ENCODE assay signal across 19 mouse cellular contexts in the genomic region with DNA sequence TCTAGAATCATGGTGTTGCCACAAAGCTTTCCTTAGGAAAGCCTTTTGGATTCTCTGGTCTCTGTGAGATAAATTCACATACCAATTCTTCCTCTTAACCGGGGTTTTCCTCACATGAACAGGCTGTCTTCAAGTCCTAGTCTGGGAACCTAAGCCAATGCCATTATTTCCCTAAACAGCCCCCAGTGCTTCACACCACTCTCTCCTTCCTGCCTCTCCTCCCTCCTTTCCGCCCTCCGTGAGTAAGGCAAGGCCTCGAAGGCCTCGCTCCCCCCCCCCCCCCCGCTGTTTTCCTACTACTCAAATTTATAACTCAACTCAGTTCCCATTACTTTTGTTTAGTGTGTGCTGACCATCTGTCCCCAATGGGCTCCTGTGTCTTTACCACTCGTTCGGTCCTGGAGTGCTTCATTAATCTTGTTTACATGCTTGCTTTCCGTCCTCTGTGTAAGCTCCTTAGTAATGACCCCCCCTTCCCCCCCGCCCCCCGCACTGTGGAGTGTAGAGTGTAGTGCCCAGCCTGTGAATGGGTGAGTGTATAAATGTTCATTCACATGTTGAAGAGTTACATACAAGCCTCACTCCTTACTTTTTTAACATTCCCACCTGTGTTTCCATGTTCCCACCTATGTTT.
DNase-seq lines count a peak whose midpoint lies in the region; ATAC-seq and TF ChIP-seq lines count a peak whose summit lies in the region.
"Had no signal": no experiment of that assay in that cellular context is flagged by ENCODE, and none has a peak within 500 bp of the region (broad histone marks: within the 10 kb centered on the region; RNA-seq: fewer than 3 reads in every experiment).

No protein-coding gene starts in this region.

- 42% methylated on average over 10 of the region's 11 CpGs for WGBS in hindbrain, embryonic 12.5 days
- WGBS in hindbrain, embryonic 10.5 days: 56% methylated on average over 10 of the region's 11 CpGs
- 50% methylated on average over 9 of the region's 11 CpGs for WGBS in midbrain, embryonic 14.5 days

- H3K9ac ChIP-seq in hindbrain, embryonic 12.5 days: no peak overlapping the region
- H3K9ac ChIP-seq in midbrain, embryonic 14.5 days (replicated peaks; ENCODE audit: low read length): no peak overlapping the region
- H3K9ac ChIP-seq: embryonic facial prominence, embryonic 13.5 days; heart, embryonic 12.5 days; limb, embryonic 13.5 days; liver, embryonic 15.5 days had no signal

- no peak overlapping the region for H3K4me2 ChIP-seq in hindbrain, embryonic 12.5 days (replicated peaks)
- no peak overlapping the region for H3K4me2 ChIP-seq in midbrain, embryonic 14.5 days (ENCODE audit: low read length)
- H3K4me2 ChIP-seq: embryonic facial prominence, embryonic 13.5 days; heart, embryonic 12.5 days; limb, embryonic 13.5 days; liver, embryonic 15.5 days had no signal

- H3K9me3 ChIP-seq in hindbrain, embryonic 12.5 days (replicated peaks): no peaks in the 10 kb centered on the region
- H3K9me3 ChIP-seq in hindbrain, embryonic 10.5 days: no peaks in the 10 kb centered on the region
- no peaks in the 10 kb centered on the region for H3K9me3 ChIP-seq in midbrain, embryonic 14.5 days (ENCODE audit: control insufficient read depth, low read length)
- H3K9me3 ChIP-seq: embryonic facial prominence, embryonic 13.5 days; heart, embryonic 12.5 days; limb, embryonic 13.5 days; liver, embryonic 15.5 days had no signal

- TF ChIP-seq CTCF in brain, embryonic 14.5 days (IDR thresholded peaks at IDR 0.05; ENCODE audit: borderline replicate concordance, extremely low read depth, insufficient read depth, insufficient read length): no peak

- H3K36me3 ChIP-seq in hindbrain, embryonic 12.5 days: no peaks in the 10 kb centered on the region
- H3K36me3 ChIP-seq in hindbrain, embryonic 10.5 days: no peaks in the 10 kb centered on the region
- H3K36me3 ChIP-seq in midbrain, embryonic 14.5 days (ENCODE audit: control insufficient read depth, insufficient read depth, low read length): no peaks in the 10 kb centered on the region
- H3K36me3 ChIP-seq: embryonic facial prominence, embryonic 13.5 days; heart, embryonic 12.5 days; limb, embryonic 13.5 days; liver, embryonic 15.5 days had no signal

- no peaks in the 10 kb centered on the region for H3K27me3 ChIP-seq in hindbrain, embryonic 12.5 days
- no peaks in the 10 kb centered on the region for H3K27me3 ChIP-seq in hindbrain, embryonic 10.5 days (ENCODE audit: insufficient read depth, poor library complexity, severe bottlenecking)
- no peaks in the 10 kb centered on the region for H3K27me3 ChIP-seq in midbrain, embryonic 14.5 days (ENCODE audit: control insufficient read depth, insufficient read depth, low read length)
- H3K27me3 ChIP-seq: embryonic facial prominence, embryonic 13.5 days; heart, embryonic 12.5 days; limb, embryonic 13.5 days; liver, embryonic 15.5 days had no signal

- H3K4me1 ChIP-seq in hindbrain, embryonic 12.5 days: peaks cover 10% of the 10 kb centered on the region; the same call in 1 of the 2 replicates
- peaks cover 13% of the 10 kb centered on the region for H3K4me1 ChIP-seq in hindbrain, embryonic 10.5 days (replicated peaks)
- peaks cover 22% of the 10 kb centered on the region for H3K4me1 ChIP-seq in midbrain, embryonic 14.5 days (ENCODE audit: control insufficient read depth, insufficient read depth, low read length)
- H3K4me1 ChIP-seq: embryonic facial prominence, embryonic 13.5 days; heart, embryonic 12.5 days; liver, embryonic 15.5 days had no signal

- peak; percentile 63 for ATAC-seq in hindbrain, embryonic 12.5 days (ENCODE audit: low FRiP score)
- ATAC-seq in midbrain, embryonic 14.5 days (ENCODE audit: low FRiP score, low TSS enrichment): peak; percentile 48; the same call in 1 of the 2 replicates

- no peak for DNase-seq in hindbrain, embryonic 10.5 days (ENCODE audit: low spot score)
- peak; percentile 53 for DNase-seq in brain, embryonic 14.5 days (ENCODE audit: low read depth)
- peak; percentile 18 for DNase-seq in forelimb bud, embryonic 11.5 days (ENCODE audit: low read depth, low spot score)
- DNase-seq in midbrain, embryonic 14.5 days: no peak
- DNase-seq in spleen, adult 12 weeks (ENCODE audit: low spot score): no peak
- DNase-seq in adrenal gland, postnatal 36 days: no peak
- no peak for DNase-seq in urinary bladder, postnatal 25 days (ENCODE audit: low spot score)
- DNase-seq: cerebellum, adult 18-20 months; gastrocnemius, postnatal 14 days; kidney, adult 8-10 months; lung, postnatal 4 days; thymus, adult 2 months had no signal

- TF ChIP-seq POLR2A in brain, embryonic 14.5 days (IDR thresholded peaks at IDR 0.05; ENCODE audit: borderline replicate concordance, extremely low read depth, insufficient read depth, insufficient read length, poor library complexity, severe bottlenecking): no peak

- H3K27ac ChIP-seq in hindbrain, embryonic 12.5 days: no peak overlapping the region
- H3K27ac ChIP-seq in hindbrain, embryonic 10.5 days: no peak overlapping the region
- no peak overlapping the region for H3K27ac ChIP-seq in midbrain, embryonic 14.5 days (replicated peaks; ENCODE audit: low read depth, low read length)
- H3K27ac ChIP-seq: embryonic facial prominence, embryonic 13.5 days; layer of hippocampus, adult 2 months; left cerebral cortex, adult 2 months; limb, embryonic 13.5 days; liver, embryonic 15.5 days had no signal

- no peak overlapping the region for H3K4me3 ChIP-seq in hindbrain, embryonic 12.5 days
- no peak overlapping the region for H3K4me3 ChIP-seq in hindbrain, embryonic 10.5 days
- no peak overlapping the region for H3K4me3 ChIP-seq in midbrain, embryonic 14.5 days (replicated peaks; ENCODE audit: low read depth, low read length)
- H3K4me3 ChIP-seq: embryonic facial prominence, embryonic 13.5 days; heart, embryonic 12.5 days; layer of hippocampus, adult 2 months; left cerebral cortex, adult 2 months; limb, embryonic 13.5 days; liver, embryonic 15.5 days had no signal

Comparison
In these comparisons a context has a peak if more than half of its experiments do, and no peak if none do; other contexts are left out.
1. DNase-seq: peak in brain, embryonic 14.5 days (single experiment) and forelimb bud, embryonic 11.5 days (single experiment); none in hindbrain, embryonic 10.5 days (single experiment), midbrain, embryonic 14.5 days (single experiment), spleen, adult 12 weeks (single experiment), adrenal gland, postnatal 36 days (0 of 2) and urinary bladder, postnatal 25 days (single experiment).